Mouse (Mus musculus) telencephalon, adult 2 months (tissue): ENCODE measurements at regions not wholly inside any gene's neighbourhood (a gene's known extent, or its start where the extent isn't known, plus 50 kb on each side); places are given as distances from the start of the nearest gene placed in this dataset.
"Not testable (repeated sequence)": the region's sequence is repeated elsewhere in the genome, so short reads cannot be mapped to it uniquely, and the experiment has no call there.

Experiments
- DNase-seq: peaks from one replicate; pipeline ENCODE4 v3.0.0-alpha.2; 2011; ENCODE audit warnings: low read depth, low spot score

DNA sequence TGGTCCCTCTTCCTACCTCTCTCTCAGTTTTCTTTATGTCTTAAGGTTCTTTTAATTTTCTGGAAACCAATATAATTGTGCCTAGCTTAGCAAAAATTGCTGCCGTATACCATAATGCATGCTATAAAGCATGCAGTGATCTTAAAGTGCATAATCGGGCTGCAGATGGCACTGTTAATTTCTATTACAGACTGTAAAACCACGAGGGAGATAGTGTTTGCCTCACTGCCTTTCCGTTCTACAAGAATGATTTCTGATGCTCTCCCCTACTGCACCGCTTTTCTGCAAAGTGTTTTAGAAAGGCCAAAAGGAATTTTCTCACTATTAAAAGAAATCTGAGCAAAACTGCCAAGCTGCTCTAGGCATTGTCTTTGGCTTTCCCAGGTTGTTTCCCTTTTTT lies 357.6 kb downstream of the Tusc1 start:
- DNase-seq: no peak

DNA sequence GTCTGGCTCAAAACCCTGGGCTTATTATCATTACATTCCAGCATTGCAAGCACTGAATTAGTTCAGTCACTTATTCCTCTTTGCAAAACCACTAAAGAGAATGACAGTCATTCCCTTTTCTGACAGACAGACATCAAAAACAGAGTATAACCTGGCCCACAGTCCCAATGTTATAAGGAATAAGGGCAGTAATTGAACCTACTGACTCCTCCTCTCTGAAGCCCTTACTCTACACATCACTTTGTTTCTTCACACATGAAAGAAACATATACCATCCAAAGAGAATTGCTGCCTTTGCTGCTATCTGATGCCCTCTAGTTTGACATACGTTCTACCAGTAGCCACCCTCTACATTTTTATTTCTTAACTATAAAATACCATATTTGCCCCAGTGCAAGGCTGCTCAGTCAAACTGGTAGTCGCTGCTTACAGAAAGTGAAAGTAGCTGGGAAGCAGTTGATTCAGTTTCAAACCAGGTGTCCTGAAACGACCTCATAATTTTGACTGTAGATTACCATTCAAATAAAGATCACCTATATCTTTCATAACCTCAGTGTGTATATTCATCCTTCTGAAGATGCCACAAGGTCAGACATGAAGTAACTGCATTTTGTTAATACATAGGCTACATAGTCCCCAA lies 393.1 kb downstream of the Tusc1 start:
- DNase-seq: no peak

DNA sequence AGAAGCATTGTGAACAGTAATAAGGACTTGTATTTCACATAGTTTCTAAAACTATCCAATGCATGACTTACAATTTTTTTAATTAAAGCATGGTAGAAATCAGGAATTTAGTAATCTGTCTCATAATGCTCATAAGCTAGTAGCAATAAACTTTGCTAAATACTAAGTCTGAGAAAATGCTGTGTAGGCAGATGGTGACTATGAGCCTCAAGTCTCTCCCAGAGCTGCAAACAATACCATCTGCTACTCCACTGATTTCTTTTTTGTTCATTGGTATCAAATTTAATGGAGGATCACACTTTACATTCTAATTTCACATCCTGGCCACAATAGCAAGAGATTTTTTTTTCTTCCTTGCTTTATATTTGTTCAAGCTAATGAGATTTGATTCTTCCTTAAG lies 404.0 kb downstream of the Tusc1 start:
- DNase-seq: peak; percentile 31

DNA sequence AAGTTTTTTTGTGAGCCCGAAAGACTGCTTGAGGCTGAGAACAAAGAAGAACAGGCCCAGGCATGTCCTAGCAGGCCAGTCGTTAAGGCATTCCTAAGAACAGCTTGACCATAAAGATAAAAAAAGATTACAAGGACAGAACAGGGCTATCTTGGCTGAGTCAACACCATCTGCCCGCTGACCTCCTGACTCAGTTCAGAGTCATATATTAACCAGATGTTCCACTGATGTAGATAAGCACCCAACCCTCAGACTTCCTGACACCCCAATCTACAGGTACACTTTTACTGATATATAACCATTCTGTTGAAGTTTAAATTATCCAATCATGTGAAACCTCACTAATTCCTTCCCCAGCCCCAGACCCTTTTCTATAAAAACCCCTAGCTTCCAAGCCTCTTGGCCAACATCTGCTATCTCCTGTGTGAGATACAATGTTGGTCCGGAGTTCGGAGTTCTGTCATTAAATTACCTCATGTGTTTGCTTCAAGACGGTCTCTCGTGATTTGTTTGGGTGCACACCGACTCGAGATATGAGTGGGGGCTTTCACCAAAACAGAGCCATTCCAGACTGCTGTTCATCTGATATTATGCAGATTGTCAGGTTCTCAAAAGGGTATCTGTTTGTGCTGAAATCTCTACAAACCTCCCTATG lies 413.8 kb downstream of the Tusc1 start:
- DNase-seq: no peak

DNA sequence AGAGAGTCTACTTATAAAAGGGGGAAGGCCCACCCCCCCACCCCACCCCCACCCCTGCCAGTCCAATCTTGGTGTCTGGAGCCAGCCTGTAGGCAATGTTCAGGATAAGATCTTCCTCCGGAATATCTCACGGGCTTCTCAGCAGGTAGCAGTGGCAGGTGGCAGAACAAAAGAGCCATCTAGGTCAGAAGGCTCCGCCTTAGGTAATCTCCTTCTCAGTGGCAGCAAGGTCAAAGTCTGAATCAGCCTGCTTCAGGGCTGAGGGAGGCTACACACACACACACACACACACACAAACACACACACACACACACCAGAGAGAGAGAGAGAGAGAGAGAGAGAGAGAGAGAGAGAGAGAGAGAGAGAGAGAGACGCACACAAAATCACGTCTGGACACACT lies 431.8 kb downstream of the Tusc1 start:
- not testable (repeated sequence) for DNase-seq
